Mouse (Mus musculus) ES-Bruce4 (cell line): ENCODE measurements around the gene 1700014D04Rik.

Source experiments
- CTCF ChIP-seq: IDR thresholded peaks from one replicate; pipeline ENCODE4 v1.8.1; 2011; ENCODE audit warnings: low read depth, low read length
- EP300 ChIP-seq: IDR thresholded peaks from 2 replicates; pipeline ENCODE4 v1.6.1; 2011; ENCODE audit warnings: low read depth, low read length; ENCODE audit not compliant: insufficient read depth

DNA sequence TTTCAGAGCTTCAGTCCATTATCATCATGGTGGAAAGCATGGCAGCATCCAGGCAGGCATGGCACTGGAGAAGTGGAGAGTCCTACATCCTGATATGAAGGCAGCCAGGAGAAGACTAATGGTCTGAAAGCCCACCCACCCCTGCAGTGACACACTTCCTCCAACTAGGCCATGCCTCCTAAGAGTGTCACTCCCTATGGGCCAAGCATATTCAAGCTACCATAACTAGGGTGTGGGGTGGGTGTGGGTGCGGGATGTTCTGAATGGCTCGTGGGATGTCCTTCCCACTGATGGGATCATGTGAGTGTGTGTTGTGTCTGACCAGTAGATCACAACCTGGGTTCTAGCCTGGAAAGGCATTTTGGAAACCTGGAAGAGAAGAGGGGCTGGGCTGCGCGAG lies 12.6 kb downstream of the 1700014D04Rik start:
- TF ChIP-seq CTCF (no peak), EP300 (no peak)
